Mouse (Mus musculus): ENCODE results near the gene 4931406P16Rik. TPM values are rescaled to one million over a fixed set of nuclear protein-coding genes. Genes with fewer than 3 reads are reported as not detected.
"Not testable (repeated sequence)": the region's sequence is repeated elsewhere in the genome, so short reads cannot be mapped to it uniquely, and the experiment has no call there.

The 4931406P16Rik gene
- polyA plus RNA-seq, 1 experiment from 2014 or later = 30.9 TPM

DNA sequence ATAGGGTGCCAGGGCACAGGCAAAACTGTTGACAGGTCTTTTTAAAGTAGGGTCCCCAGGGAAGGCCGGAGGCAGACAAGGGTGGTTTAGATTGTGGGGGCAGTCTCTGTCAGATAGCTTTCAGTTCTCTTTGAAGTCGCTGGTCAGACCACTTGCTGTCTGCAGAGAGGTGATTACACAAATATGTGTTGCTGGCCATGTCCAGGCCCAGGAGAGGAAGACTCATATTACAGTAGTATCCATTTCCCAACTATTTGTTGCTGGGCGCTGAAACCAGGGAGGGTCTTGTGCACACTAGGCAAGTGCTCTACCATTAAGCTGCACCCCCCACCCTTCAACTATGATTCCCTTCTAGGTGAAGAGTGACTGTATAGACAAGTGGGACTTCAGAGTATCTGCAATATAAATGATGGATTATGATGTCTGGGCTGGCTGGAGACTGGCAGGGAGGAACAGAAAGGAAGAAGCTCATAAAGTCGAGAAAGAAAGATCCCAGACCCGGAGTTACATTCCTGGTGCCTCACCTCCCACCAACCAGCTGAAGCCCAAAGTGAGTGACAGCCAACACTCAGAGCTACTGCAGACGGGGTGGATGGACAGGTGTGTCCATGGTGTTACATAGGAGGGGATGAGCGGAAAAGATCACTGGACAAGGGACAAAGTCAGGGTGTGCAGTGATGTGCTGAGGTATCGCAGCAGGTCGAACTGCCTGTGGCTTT is 25.3 kb upstream of the 4931406P16Rik start:
- ATAC-seq = no peak
- no peak for DNase-seq (ENCODE audit: low read depth, low spot score)
- CTCF ChIA-PET = interaction anchor here (1.0 to 2.0 kb wide), 2 partner anchors 11 to 72 kb away, joined by 3 to 8 read pairs; no protein-coding TSS in a partner anchor

GRCm38 (mm10) chr7:34337268-34337667 is 23.9 kb upstream of the 4931406P16Rik start:
- no peaks in the 10 kb centered on the region for H3K27me3 ChIP-seq
- TF ChIP-seq CTCF (IDR thresholded peaks at IDR 0.05) = no peak
- in situ Hi-C loops (cut with MboI; ENCODE audit: low pct_unique_long_range_greater_than_20kb) = no loop called here
- POLR2A ChIA-PET = no interaction called here
- CTCF ChIA-PET = interaction anchor here (0.9 to 2.0 kb wide), 2 partner anchors 21 to 71 kb away, joined by 3 to 8 read pairs; no protein-coding TSS in a partner anchor
- DNase-seq (ENCODE audit: low read depth, low spot score) (no peak), ATAC-seq (no peak)

More for the DNA sequence above, 25.3 kb upstream of the 4931406P16Rik start:
- H3K27me3 ChIP-seq = no peaks in the 10 kb centered on the region
- TF ChIP-seq CTCF (IDR thresholded peaks at IDR 0.05) = no peak
- in situ Hi-C loops (cut with MboI; ENCODE audit: low pct_unique_long_range_greater_than_20kb) = no loop called here
- POLR2A ChIA-PET = no interaction called here

DNA sequence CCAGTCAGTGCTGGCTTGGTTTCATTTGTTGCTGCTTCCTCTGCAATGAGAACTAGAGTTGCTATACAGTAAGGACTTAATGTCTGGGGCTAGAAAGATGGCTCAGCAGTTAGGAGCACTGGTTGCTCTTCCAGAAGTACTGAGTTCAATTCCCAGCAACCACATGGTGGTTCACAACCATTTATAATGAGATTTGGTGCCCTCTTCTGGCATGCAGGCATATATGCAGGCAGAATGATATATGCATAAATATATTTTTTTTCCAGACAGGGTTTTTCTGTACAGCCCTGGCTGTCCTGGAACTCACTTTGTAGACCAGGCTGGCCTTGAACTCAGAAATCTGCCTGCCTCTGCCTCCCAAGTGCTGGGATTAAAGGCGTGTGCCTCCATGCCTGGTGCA is 23.2 kb upstream of the 4931406P16Rik start:
- in situ Hi-C loops (cut with MboI; ENCODE audit: low pct_unique_long_range_greater_than_20kb); CTCF ChIA-PET; ATAC-seq; DNase-seq (ENCODE audit: low read depth, low spot score); POLR2A ChIA-PET; H3K27me3 ChIP-seq: not testable (repeated sequence)
- TF ChIP-seq CTCF (IDR thresholded peaks at IDR 0.05) = peak; percentile 54

DNA sequence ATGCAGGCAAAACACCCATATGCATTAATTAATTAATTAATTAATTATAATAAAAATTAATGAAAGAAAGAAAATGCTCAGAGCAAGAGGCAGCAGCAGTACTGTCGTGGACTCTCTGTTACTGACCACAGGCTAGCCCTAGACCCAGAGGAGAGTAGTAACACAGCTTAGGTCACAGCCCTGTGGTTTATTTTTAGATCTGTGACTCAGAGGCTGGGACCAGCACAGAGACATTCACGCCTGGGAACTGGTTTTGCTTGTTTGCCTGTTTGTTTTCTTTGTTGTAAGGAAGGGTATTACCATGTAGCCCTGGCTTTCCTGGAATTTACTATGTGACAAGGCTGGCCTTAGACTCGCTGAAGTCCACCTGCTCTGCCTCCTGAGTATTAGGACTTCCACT is 14.1 kb upstream of the 4931406P16Rik start:
- no peak for DNase-seq (ENCODE audit: low read depth, low spot score)
- no peaks in the 10 kb centered on the region for H3K27me3 ChIP-seq
- no peak for TF ChIP-seq CTCF (IDR thresholded peaks at IDR 0.05)
- ChIA-PET CTCF (interaction anchor here (1.5 kb wide), 1 partner anchor 11 kb away, joined by 3 read pairs; no protein-coding TSS in a partner anchor), POLR2A (no interaction called here)
- in situ Hi-C loops (cut with MboI; ENCODE audit: low pct_unique_long_range_greater_than_20kb) = no loop called here
- peak; percentile 39 for ATAC-seq

DNA sequence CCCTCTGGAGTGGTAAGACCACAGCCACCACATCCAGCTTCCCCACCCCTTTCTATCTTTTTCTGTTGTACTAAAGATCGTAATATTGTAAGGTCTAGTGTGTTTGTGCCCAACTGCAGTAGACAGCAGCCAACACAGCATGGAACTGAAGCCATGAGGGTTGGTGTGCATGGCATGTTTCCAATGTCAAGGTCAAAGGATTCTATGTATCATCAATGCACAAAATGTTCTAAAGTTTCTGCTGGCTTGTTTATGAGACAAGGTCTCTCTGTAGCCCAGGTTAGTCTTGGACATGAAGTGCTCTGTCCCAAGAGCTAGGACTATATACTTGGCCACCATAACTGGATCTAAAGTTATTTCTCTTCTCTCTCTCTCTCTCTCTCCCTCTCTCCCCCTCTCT is 11.5 kb upstream of the 4931406P16Rik start:
- ATAC-seq (no peak), DNase-seq (ENCODE audit: low read depth, low spot score) (no peak)
- ChIA-PET POLR2A (no interaction called here), CTCF (interaction anchor here (1.9 kb wide), 1 partner anchor 59 kb away, joined by 7 read pairs; no protein-coding TSS in a partner anchor)
- in situ Hi-C loops (cut with MboI; ENCODE audit: low pct_unique_long_range_greater_than_20kb) = no loop called here
- TF ChIP-seq CTCF (IDR thresholded peaks at IDR 0.05) = no peak
- no peaks in the 10 kb centered on the region for H3K27me3 ChIP-seq

- TF ChIP-seq CTCF (IDR thresholded peaks at IDR 0.05) = peak; percentile 46
- ChIA-PET CTCF (no interaction called here), POLR2A (interaction anchor here (0.6 kb wide), 1 partner anchor 807 kb away, joined by 4 read pairs; no protein-coding TSS in a partner anchor)
- in situ Hi-C loops (cut with MboI; ENCODE audit: low pct_unique_long_range_greater_than_20kb) = no loop called here
- no peaks in the 10 kb centered on the region for H3K27me3 ChIP-seq
- ATAC-seq (no peak), DNase-seq (ENCODE audit: low read depth, low spot score) (no peak)
Observed at GRCm38 (mm10) chr7:34324005-34324404, 10.7 kb upstream of the 4931406P16Rik start.

GRCm38 (mm10) chr7:34323351-34323750 is 10.0 kb upstream of the 4931406P16Rik start:
- H3K27me3 ChIP-seq = no peaks in the 10 kb centered on the region
- ATAC-seq = no peak
- ChIA-PET CTCF (no interaction called here), POLR2A (no interaction called here)
- in situ Hi-C loops (cut with MboI; ENCODE audit: low pct_unique_long_range_greater_than_20kb) = no loop called here
- no peak for DNase-seq (ENCODE audit: low read depth, low spot score)
- no peak for TF ChIP-seq CTCF (IDR thresholded peaks at IDR 0.05)

DNA sequence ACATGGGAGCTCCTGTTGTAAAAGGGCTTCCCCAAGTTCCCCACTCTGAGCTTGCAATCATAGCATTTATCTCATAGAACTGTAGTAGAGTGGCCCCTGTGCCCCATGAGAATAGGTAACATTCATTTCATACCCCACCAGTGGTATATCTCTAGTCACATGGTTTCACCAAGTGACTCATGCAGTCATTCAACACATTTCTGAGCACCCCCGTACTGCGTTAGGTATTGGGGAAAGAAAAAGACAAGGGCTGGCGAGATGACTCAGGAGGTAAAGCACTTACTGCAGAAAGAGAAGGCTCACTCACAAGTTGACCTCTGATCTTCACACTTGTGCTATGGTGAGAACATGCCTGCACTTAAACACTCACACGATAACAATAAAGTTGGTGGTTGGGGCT is 8.6 kb upstream of the 4931406P16Rik start:
- ChIA-PET CTCF (interaction anchor here (0.6 kb wide), 1 partner anchor 19 kb away, joined by 3 read pairs; no protein-coding TSS in a partner anchor), POLR2A (no interaction called here)
- ATAC-seq (peak; percentile 58), DNase-seq (ENCODE audit: low read depth, low spot score) (no peak)
- in situ Hi-C loops (cut with MboI; ENCODE audit: low pct_unique_long_range_greater_than_20kb) = no loop called here
- TF ChIP-seq CTCF (IDR thresholded peaks at IDR 0.05) = no peak
- H3K27me3 ChIP-seq = no peaks in the 10 kb centered on the region

DNA sequence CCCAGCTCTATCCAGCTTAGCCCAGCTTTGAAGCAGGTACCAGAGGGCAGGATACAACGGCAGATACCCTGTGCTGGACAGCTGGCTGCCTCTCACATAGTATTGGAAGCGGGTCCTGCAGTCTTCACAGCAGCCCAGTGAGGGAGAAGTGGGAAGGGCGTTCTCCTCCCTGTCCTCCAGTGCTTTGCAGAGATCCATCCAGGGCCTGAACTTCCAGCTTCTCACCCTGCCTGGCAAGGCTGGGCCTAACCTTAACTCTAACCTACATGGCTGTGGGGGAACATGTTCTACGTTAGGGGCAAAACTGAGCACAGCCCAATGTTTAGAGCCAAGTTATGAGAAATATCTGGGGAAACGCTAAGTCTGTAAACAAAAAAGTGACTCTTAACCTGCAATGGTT is 7.8 kb upstream of the 4931406P16Rik start:
- ATAC-seq (no peak), DNase-seq (ENCODE audit: low read depth, low spot score) (no peak)
- TF ChIP-seq CTCF (IDR thresholded peaks at IDR 0.05) = no peak
- ChIA-PET CTCF (interaction anchor here (2.0 kb wide), 1 partner anchor 16 kb away, joined by 8 read pairs; no protein-coding TSS in a partner anchor), POLR2A (interaction anchor here (0.9 kb wide), 1 partner anchor 21 kb away, joined by 3 read pairs; no protein-coding TSS in a partner anchor)
- no peaks in the 10 kb centered on the region for H3K27me3 ChIP-seq
- in situ Hi-C loops (cut with MboI; ENCODE audit: low pct_unique_long_range_greater_than_20kb) = no loop called here

DNA sequence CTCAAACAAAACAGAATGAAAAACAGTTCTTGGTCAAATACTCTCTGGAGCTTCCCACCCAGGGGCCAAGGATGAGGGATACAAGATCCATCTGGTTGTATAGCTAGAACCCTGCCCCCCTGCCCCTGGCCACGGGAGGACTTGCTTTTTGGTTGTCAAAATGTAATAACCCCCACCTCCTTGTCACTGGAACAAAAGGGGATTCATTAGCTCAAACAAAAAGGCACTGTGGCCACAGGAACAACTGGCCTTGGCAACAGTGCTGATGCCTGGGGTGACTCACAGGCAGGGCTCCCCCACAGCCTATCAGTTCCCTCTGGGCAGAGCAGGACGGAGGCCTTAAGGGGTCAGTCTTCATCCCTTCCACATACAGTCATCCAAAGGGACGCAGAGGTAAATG is 6.6 kb upstream of the 4931406P16Rik start:
- no peaks in the 10 kb centered on the region for H3K27me3 ChIP-seq
- in situ Hi-C loops (cut with MboI; ENCODE audit: low pct_unique_long_range_greater_than_20kb) = no loop called here
- ATAC-seq (no peak), DNase-seq (ENCODE audit: low read depth, low spot score) (no peak)
- CTCF ChIA-PET = interaction anchor here (1.5 to 2.0 kb wide), 2 partner anchors 15 to 54 kb away, joined by 6 to 8 read pairs; no protein-coding TSS in a partner anchor
- POLR2A ChIA-PET = interaction anchor here (0.9 to 1.4 kb wide), 2 partner anchors 22 to 23 kb away, joined by 3 to 10 read pairs; no protein-coding TSS in a partner anchor
- no peak for TF ChIP-seq CTCF (IDR thresholded peaks at IDR 0.05)

DNA sequence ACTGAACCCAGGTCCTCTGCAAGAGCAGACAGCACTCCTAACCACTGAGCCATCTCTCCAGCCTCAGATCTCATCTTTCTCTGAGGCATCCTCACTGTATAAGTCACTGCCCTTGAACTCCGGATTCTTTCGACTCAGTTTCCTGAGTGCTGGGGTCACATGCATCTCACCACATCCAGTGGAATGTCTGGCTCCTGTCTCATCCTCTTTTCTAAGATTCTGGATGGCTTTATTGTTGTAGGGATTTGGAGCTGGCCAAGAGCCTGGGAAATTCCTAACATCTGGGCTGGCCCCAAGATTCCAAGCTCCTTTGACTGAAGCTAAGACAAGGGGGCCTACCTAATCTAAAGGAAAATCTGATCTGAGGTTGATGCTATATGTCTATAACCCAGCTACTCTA is 5.8 kb upstream of the 4931406P16Rik start:
- DNase-seq (ENCODE audit: low read depth, low spot score) (no peak), ATAC-seq (no peak)
- no peaks in the 10 kb centered on the region for H3K27me3 ChIP-seq
- ChIA-PET CTCF (interaction anchor here (1.1 to 3.0 kb wide), 4 partner anchors 10 to 53 kb away, joined by 3 to 18 read pairs (median 7); no protein-coding TSS in a partner anchor), POLR2A (interaction anchor here (1.4 kb wide), 1 partner anchor 24 kb away, joined by 10 read pairs; no protein-coding TSS in a partner anchor)
- TF ChIP-seq CTCF (IDR thresholded peaks at IDR 0.05) = no peak
- in situ Hi-C loops (cut with MboI; ENCODE audit: low pct_unique_long_range_greater_than_20kb) = no loop called here
